Mouse (Mus musculus) adrenal gland, postnatal 14 days (tissue): ENCODE measurements around the gene Ccp110. TPM values are rescaled to one million over a fixed set of nuclear protein-coding genes. Genes with fewer than 3 reads are reported as not detected.
A peak's percentile ranks its signal among the peaks of the same experiment; 100 is the strongest.

ENCODE experiments used
- DNase-seq: peaks from one replicate; pipeline ENCODE4 v3.0.0; 2021; ENCODE audit warnings: mixed read lengths
- long read RNA-seq, 2 experiments: library from polyadenylated mRNA; stranded (forward); transcript quantifications; one replicate each; pipeline ENCODE4 v2.0.0; 2021
- total RNA-seq: library from RNA; stranded (reverse); gene quantifications from 2 replicates; pipeline ENCODE4 v1.2.3, GENCODE M21; 2021

The Ccp110 gene
- total RNA-seq: 8.2 and 9.5 TPM in 2 replicates
- long read RNA-seq, experiment 1: 0 reads
- long read RNA-seq, experiment 2: 0 reads

- peak; percentile 96 for DNase-seq
Measured at GRCm38 (mm10) chr7:118712228-118713173, at the start of gene Ccp110. Gene Ccp110 (plus strand): TSS chr7:118712552.

DNA sequence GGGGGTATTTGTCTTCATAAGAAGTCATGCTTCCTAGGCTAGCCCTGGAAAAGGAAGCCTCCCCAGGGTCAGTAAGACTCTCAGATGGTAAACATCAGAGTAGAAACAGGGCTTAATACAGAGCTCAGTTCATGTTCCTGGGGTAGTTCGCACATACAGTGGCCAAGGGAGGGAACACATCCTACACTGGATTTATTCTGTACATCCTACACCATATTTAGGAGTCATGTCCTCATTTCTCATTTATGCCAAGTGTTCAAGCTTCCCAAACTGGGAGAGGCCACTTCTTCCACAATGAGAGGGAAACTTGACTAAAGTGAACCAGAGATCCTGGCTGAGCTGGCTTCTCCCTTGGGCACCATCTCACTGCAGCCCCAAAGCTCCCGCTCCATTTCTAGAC, 44.6 kb upstream of the Ccp110 start:
- no peak for DNase-seq

DNA sequence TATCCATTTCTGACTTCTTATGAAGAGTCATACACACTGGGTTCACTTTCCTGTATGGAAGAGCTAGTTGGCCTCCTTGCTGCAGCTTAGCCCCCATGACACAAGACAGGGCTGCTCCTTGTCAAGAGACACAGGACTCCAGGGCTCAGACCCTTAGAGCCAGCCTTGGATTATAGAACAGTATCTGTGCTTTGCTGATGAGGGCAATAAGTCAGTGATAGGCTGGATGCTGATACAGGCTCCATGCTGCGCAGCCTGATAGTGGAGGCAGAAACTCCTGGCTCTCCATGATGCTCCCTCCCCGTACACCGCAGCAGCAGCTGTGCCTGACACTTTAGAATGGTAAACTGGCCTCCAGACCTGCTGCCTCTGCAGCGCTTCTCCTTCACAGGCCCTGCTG, 42.2 kb upstream of the Ccp110 start:
- DNase-seq: no peak

GRCm38 (mm10) chr7:118676826-118677225, 35.5 kb upstream of the Ccp110 start:
- no peak for DNase-seq

DNA sequence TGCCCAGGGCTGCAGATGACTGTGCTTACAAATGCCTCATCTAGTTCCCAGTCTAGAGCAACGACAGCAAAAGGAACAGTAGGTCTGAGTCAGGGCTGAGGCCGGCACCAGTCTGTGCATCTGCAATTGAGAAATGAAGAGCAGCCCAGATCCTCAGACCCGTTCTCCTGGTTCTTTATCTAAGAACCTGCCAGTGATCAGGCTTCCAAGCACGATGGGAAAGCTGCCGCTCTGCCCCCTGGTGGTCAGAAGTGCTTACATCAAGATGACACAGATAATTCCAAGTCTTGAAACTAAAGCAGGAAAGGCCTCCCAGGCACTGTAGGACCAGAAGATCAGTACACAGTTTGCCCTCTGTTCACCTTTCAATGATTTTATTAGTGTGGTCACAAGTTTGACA, 24.2 kb upstream of the Ccp110 start:
- peak; percentile 86 for DNase-seq

- no peak for DNase-seq
Measured at GRCm38 (mm10) chr7:118689088-118689487, 23.3 kb upstream of the Ccp110 start.

GRCm38 (mm10) chr7:118691287-118691686, 21.1 kb upstream of the Ccp110 start:
- no peak for DNase-seq

DNA sequence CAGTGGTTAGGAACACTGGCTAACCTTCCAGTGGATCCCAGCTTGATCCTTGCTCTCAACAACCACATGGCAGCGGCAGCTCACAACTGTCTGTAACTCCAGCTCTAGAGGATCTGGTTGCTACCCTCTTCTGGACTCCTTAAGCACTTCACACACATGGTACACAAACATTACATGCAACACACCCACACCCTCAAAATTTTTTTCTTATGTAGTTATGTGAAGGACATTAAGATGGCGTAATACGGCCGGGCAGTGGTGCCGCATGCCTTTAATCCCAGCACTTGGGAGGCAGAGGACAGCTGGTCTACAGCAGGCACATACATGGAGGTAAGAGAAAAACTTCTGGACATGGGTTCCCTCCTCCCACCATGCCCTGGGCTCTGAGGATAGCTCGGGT, 16.2 kb upstream of the Ccp110 start:
- DNase-seq: no peak

- no peak for DNase-seq
Measured at GRCm38 (mm10) chr7:118697168-118697567, 15.2 kb upstream of the Ccp110 start.

GRCm38 (mm10) chr7:118698882-118699281, 13.5 kb upstream of the Ccp110 start:
- no peak for DNase-seq

- no peak for DNase-seq
Measured at GRCm38 (mm10) chr7:118703144-118703561, 9.2 kb upstream of the Ccp110 start.

GRCm38 (mm10) chr7:118704001-118704850, 8.1 kb upstream of the Ccp110 start:
- no peak for DNase-seq

DNA sequence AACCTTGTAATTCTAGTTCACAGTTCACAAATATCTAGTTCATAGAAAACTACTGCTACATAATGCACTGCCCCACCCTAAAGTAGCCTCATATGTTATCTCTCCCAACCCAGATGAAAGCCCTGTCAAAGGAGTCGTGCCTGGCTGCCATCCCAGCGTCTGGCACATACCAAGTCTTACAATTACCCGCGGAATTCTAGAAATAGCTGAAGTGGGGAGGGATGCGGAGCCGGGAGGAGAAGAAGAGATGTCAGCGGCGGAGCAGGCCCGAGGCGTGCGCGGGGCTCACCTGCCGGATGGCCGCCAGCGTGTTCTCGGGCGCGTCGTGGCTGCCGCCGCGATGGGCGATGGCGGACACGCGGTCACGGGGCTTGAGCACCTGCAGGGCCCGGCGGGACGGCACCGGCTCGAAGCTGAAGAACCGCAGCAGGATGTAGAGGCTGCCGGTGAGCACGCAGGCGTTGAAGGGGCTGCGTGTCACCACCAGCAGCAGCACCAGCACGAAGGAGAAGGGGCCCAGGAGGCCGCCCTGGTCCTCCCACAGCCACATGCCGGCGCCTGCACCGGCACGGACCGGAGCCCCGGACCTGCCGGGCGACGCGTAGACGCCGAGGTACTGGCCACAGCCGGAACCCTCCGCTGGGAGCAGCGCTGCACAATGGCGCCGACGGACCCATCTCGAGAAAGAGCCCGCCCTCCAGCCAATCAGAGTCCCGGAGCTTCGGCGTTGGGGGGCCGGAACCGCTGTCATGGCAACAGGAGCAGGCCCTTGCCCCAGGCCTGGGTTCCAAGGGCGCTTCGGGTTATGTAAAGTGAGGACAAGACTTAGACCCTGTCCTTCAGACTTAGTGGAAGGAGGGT, 7.0 kb upstream of the Ccp110 start, which contains the start of gene Gde1:
Gde1 (minus strand) TSS at position 678 of the 861 bp plus-strand sequence.
- peak; percentile 96 for DNase-seq

- no peak for DNase-seq
Measured at GRCm38 (mm10) chr7:118706051-118706450, 6.3 kb upstream of the Ccp110 start.

- no peak for DNase-seq
Measured at GRCm38 (mm10) chr7:118706488-118706887, 5.9 kb upstream of the Ccp110 start.

GRCm38 (mm10) chr7:118707216-118707615, 5.1 kb upstream of the Ccp110 start:
- no peak for DNase-seq

GRCm38 (mm10) chr7:118708002-118708401, 4.3 kb upstream of the Ccp110 start:
- DNase-seq: no peak

- DNase-seq: no peak
Measured at GRCm38 (mm10) chr7:118710776-118711175, 1.6 kb upstream of the Ccp110 start.

DNA sequence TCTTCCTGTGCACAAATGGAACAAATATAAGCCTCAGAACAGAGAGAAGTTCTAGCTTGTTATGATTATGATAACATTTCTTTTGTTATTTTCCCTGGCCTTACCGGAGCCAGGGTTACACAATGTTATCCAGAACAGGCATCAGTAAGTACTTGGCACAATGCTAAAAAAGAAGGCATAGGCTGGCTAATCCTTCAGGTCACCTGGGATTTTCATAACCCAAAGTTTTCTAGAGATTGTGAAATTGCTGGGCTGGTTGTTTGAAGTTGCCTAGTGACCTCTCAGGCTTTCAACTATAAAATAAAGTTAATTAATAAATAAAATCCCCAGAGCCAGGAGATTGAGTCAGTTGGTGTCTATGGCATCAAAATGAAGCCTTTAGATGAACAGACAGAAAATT, 2.5 kb downstream of the Ccp110 start:
- DNase-seq: no peak

- no peak for DNase-seq
Measured at GRCm38 (mm10) chr7:118718066-118718465, 5.7 kb downstream of the Ccp110 start.

- no peak for DNase-seq
Measured at GRCm38 (mm10) chr7:118723927-118724326, 11.6 kb downstream of the Ccp110 start.

GRCm38 (mm10) chr7:118725459-118725858, 13.1 kb downstream of the Ccp110 start:
- DNase-seq: no peak
